Mouse (Mus musculus) 3134 (cell line): ENCODE data around the gene Klf15.
A peak's percentile ranks its signal among the peaks of the same experiment; 100 is the strongest.

Experiments used
- DNase-seq: peaks from one replicate; pipeline ENCODE4 v3.0.0-alpha.2; 2011; ENCODE audit warnings: low spot score; ENCODE audit not compliant: insufficient read length; ENCODE audit errors: extremely low read depth

Gene Klf15

DNA sequence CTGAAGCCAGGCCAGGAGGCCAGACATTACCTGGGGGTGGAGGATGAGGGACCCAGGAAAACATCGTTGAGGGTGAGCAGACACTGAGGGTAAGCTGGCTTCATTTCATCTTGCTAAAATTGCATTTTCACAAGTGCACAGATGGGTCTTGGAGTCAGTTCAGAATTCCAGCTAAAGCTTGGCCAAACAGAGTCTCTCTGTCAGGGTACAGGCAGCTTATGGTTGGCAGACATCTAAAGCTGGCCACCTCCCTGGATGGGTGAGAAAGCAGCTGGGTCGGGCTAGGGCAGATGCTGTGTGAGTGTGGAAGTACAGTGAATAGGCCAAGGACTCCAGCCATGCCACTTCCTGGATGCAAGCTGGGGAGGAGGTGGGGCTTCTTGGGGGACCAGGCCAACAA is 28.6 kb downstream of the Klf15 start:
- no peak for DNase-seq

DNA sequence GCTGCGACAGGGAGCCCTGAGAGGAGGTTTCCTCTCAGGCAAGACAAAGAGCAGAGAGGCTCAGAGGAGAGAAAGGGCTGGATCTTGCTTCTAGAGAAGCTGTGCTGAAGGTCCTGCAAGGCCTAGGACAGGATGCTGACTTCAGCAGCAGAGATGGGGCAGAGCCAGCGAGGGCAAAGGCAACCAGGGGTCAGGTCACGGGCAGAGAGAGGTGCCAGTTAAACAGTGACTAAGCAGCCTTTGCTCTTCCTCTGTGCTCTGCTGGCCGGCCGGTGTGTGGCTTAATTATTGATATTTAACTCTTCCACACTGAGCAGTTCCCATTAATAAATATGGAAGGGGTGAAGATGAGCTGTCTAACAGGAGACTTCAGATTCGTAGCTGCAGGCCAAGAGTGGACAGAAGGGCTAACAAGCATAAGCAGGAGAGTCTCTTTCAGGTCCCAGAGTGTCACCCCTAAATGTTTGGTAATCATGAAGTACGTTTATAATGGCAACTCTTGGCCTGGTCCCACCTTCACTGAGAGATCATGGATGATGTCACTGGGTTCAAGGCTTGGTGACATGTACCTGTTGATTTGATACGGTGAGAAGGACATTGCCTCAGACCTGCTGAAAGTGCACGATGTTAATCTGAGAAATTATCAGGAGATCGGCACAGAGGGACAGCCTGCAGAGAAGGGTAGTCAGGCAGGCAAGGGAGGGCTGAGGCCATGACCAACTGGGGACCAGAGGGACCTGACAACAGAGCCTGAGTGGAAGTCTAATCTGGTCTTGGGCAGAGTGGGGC is 29.8 kb downstream of the Klf15 start:
- no peak for DNase-seq

DNA sequence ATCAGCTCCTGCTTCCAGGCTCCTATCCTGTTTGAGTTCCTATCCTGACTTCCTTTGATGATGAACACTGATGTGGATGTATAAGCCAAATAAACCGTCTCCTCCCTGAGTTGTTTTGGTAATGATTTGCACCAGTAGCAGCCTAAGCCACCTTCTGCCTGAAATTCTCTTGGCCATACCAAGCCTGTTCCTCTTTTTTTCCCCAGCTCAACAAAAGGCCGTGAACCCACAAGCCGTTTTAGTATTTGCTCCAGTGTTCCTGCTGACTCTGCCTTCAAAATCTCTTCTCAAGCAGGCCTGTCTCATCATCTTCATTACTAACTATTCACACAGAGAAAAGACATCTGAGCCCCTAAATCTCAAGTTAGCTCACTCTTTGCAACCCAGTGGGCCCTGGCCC is 31.8 kb downstream of the Klf15 start:
- no peak for DNase-seq

DNA sequence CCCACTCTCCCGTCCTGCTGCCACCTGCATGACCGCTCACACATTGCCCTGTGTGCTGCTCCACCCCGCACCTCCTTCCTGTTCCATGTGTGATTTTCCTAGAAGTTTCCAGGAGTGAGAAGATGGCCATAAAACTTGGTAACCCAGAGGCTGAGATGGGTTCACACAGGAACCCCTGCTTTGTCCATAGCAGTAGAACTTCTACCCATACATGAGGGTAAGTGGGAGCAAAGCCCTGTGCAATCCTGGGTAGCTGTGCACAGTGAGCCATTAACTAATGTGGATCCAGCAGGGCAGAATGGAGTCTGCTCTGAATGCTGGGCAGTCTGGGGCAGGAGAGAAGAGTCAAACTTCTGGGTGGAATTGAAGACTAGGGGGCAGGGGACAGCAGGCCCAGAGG is 32.2 kb downstream of the Klf15 start:
- DNase-seq, result no peak

DNA sequence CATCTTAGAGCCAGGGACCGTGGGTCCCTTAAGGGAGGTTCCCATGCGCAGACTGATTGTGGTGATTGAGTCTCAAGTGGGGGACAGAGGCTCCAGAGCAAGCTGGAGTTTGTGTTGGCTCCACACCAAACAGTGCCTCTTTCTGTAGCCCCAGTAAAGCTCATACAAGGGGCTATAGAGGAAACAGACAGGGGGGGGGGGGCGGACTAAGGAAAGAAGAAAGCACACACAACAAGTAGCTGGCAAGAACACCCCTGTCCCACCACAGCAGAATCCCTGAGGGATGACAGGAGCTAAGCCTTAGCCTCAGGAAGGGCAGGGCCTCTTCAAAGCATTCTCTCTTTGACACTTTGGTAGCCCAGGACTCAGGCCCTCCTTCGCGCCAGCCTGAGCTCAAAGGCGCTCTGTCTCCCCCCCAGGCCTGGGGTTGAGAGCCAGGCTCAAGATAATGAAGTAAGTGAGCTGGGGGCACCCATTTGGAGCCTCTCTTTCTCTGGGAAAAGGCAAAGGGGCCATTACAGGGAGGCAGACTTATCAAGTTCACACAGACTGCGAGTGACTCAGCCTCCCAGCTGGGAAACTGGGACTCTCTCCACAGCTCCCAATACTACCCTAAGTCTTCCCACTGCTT is 33.0 kb downstream of the Klf15 start:
- no peak for DNase-seq

DNA sequence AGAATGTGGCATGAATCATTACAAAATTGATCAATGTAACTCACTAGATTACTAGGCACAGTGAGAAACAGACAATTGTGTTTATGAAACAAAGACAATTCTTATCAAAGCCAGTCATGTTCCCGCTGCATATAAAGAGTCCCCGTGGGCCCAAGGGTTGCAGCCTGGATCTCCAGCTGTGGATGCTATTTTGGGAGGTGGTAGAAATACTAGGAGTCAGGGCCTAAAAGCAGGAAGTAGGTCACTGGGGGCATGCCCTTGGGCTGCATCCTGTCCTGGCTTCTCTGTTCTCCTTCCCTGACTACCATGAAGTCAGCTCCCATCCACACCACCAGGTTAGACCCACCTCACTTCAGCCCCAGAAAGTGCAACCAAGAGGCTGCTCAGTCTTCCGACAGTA is 33.8 kb downstream of the Klf15 start:
- no peak for DNase-seq

DNA sequence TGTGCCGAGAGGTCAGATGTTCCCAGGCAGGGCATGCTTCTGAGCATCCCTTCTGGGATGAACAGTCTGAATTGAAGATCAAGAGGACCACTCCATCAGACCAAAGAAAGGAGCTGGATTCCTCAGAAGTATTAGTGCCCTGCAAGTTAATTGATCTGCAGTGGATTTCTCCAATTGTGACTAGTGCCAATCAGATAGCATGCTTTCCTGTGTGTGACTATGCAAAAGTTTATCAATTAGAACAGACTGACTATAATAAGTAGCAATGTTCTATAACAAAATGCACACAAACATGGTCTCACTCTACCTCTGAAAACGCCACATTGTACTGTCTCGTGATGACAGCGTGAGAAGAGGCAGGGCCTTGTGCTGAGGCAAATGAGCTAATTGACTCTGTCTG is 37.1 kb downstream of the Klf15 start:
- DNase-seq, result no peak

DNA sequence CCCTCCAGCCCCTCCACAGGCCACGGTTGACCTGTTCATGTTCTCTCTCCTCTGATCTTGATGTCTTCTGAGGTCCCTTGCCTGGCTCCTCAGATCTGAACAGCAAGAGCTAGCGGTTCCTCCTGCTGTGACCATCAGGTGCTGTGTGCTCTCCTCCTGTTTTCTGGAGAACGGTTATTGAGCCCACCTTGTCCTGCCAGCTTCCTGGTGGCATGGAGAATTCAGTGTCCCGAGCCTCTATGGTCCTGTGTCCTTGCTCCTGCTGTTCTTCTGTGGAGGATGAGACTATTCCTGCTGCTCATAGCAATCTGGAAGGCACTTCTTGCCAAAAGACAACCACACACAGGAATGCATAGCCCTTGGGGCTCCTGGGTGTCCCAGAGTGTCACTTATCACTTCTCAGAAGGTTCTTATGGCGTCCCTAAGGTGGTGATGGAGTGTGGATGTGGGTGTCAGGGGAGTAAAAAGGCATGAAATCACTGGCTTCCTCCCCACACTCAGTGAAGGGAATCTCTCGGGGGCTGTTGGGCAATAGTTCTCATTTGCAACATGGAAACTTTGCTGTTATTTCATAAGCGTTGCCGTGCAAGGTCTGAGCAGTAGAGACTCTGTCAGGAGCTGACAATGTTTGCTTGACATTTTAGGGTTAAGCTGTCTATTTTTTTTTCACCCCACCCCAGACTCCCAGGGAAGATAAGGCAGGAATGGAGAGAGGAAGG is 39.0 kb downstream of the Klf15 start:
- no peak for DNase-seq

DNA sequence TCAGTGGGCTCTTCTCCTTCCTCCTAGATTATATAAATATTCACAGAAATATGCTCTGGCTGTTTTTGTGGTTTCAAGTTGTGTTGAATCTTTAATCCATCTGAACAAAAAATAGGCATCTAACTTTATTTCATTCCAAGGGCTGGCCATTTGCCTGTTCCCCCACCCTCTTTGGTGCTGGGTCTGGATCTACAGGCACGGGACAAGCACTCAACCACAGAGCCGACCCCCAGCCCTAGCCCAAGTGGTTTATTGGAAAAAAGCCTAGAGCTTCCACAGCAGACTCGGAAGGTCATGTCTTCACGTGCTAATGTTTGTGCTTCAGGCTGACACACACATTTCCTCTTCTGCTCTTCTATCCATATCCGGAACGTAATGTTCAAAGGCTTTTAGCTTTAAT is 43.5 kb downstream of the Klf15 start:
- no peak for DNase-seq

DNA sequence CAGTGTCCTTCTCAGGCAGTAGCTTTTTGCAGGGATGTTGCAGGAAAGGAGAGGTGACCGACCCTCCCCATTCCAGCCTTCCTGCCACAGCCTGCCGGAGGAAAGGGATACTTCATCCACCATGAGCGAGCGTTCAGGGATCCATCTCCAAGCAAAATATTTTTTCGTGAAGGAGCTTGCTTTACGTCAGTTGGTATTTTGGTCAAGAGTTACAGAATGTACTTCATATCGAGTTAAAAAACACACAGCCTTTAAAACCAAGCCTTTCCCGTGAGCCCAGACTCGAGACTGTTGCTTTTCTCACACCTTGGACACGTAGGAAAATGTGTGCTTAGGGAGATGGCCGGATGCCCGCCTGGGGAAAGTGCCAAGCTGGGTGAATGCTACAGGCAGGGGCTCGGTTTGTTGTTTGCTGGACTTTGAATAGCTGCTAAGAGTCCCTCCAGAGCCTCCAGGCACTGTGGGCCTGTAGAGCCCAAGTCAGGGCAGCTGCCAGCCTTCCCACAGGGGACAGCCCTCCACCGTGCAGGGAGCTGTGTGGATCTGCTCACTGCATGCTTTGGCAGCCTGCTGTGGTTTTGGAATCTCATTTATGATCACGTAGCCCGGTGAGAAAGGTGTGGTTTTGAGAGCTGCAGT is 44.4 kb downstream of the Klf15 start:
- DNase-seq, result peak; percentile 58

DNA sequence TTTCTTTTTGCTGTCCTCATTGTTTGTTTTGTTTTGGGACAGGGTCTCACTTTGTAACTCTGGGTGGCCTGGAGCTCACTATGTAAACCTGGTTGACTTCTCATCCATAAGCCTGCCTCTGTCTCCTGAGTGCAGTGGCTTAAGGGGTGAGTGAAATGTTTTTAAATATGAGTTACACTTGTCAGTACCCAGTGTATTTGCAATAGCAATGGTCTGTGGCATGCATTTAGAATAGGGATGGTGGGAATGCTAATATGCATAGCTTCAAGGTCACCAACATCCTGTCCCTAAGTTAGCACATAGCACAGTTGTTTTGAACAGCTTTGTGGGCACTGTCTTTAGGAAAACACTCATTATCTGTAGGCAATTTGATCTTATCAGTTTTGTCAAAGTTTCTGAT is 45.1 kb downstream of the Klf15 start:
- no peak for DNase-seq

DNA sequence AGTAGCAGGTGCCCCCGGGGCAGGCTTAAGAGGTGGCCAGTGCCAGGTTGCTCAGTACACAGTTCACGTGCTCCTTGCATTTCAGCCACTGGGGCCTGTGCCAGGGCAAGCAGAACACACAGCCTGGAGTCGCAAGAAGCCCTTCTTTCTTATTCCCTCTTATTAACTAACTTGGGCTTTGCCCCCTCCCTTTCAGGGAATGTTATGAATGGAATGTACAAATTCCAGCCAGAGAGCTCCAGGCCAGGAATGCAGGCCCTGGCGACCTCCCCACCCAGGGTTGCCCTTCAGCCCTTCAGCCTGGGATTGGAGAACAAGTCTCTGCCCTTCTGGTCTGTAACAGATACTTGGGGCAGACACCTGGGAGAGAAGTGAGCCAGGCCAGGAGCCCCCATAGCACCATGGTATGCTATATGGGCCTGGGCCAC is 45.8 kb downstream of the Klf15 start:
- DNase-seq, result peak; percentile 57

DNA sequence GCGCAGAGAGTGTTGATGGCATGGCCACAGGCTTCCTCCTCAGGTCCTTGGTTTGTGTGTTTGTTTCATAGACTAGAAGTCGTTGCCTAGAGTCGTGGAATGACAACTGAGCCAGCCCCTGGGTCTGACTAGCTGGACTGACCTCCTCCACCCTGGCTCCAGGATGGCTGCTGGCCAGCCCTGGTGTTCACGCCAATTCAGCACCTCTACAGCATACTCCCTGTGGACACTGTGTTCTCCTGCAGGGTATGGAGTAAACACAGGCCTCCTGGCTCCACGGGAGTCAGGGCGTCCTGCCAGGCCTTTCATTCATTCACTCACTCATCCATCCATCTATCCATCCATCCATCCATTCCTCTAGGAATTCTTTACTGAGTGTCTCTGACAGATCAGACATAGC is 46.7 kb downstream of the Klf15 start:
- DNase-seq, result peak; percentile 31

DNA sequence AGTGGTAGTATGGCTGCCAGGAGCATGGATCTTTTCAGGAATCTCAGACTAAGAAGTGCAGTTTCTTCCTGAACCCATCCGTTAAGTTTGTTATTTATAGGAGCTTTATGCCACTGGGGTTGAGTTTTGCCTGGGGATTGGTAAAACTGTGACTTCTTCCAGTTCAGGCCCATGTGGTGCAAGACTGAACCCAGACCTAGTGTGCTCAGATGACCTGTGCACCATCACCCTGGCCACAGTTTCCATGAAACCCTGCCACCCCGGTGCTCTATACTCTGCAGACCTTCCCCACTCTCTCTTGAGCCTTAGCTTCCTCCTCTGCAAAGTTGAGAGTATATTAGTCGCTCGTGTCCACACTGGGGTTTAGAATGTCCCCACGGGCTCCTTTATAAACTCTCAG is 50.0 kb downstream of the Klf15 start:
- no peak for DNase-seq

DNA sequence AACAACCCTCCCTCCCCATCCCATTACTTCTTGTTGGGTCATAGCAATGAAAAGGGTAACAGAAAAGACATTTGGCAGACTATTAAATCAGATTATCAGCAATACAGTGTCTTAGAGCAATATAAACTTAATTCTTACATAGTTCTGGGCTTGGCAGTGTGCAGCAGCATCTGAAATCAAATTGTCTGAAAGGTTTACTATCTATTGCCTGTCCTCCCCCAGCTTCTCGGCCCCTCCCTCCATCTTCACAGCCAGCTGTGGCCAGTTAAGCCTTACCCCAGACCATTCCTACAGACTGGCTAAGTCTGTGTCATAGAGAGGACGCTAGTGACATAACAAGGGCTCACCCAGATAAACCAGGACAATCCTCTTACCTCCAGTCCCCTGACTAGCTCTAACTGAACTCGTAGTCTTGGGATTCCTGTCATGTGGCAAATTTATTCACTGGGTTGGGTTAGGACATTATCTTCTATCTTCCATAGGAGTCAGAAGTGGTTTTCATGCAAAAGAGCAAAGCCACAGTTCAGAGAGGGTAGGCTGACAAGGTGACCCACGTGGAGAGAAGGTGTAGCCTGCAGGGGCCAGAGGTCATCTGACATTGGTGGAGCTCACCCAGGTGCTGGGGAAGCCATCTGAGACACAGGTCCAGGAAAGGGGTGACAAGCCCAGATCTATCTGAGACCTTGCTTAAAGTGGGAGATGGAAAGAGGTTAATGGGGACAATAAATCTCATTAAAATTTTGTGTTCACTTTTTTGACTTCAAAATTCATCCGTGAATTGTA is 50.9 kb downstream of the Klf15 start:
- no peak for DNase-seq

DNA sequence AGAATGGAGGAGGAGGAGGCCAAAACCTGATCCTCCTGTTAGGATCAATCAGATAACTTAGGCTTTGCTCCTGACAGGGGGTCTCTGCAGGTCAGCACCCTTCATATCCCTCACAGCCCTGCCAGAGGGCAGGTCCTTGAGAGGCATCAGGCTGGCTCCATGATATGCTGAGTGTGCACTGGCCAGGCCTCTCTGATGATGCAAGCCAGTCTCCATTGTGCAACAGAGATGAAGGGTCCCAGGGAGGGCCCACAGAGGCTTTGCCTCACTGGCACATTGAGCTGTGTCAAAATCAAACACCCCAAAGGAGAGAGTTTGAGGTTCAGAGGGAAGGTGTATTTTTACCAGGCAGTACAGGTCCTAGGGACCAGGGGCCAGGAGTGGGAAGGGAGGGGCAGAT is 52.0 kb downstream of the Klf15 start:
- no peak for DNase-seq

DNA sequence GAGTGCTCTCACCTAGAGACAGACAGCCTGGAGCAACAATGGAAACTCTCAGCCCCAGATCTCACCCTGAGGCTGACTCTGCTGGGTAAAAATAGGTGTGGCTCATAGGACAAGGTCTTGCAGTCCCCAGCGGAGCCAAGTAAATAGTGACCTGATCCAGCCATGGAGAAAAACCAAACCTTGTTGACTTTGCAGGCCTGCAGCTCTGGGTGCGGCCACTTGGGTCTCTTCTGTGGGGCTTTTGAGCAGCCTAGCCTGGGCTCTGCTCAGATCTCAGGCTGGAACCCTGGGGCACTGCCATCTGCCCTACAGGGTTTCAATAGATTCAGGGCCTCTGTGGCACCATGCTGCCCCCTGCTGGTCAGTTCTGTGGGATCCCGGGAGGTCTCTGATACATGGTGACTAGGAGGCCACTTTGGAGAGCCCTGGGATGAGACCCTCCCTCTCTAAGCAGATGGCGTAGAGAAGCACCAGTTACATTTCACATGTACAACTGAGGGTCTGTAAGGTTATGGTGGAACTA is 52.6 kb downstream of the Klf15 start:
- peak; percentile 26 for DNase-seq

DNA sequence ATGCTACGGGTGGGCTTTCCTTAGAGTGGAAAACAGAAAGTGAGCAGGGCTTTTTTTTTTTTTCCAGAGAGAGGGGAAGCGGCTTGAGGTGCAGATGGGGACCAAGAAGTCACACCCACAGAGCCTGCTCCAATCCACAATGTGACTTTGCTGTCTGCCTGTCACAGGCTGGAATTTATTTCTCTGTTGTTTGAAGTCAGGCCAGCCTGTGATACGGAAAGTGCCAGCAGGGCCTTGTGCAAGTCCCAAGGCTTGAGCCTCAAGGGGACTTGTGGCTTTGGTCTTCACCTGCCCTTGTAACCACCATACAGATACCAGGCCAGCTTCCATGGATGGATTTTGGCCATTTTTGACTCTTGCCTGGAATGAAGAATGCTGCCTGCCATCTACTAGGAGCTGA is 56.5 kb downstream of the Klf15 start:
- no peak for DNase-seq

DNA sequence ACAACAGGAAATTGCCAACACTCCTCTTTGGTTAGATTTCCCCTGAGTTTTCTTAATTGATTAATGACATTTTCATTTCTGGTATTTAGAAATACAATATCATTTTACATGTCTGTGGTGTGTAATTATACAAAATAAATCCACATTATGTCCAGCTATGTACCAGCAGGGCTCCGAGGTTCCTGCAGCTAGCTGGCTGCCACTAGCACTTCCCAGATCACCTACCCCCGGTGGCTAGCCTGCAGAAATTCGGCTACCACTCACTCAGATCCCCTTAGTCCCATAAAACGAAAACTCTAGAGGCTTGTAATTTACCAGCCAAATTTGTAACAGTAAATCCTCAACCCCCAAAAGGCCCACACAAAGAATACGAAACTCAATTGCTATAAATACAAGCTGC is 57.0 kb downstream of the Klf15 start:
- DNase-seq, result no peak
